Mouse (Mus musculus) adrenal gland, adult 2 months (tissue): ENCODE results near the gene Bicc1. TPM values are rescaled to one million over a fixed set of nuclear protein-coding genes. Genes with fewer than 3 reads are reported as not detected.

ENCODE experiments used
- DNase-seq: peaks from one replicate; pipeline ENCODE4 v3.0.0; 2021
- long read RNA-seq: library from polyadenylated mRNA; stranded (forward); transcript quantifications from one replicate; pipeline ENCODE4 v2.0.0, GENCODE M21; 2021
- polyA plus RNA-seq: library from polyadenylated mRNA; depleted of rRNA; stranded (reverse); fragments of >200 nt; gene quantifications from 2 replicates; pipeline ENCODE4 v1.2.3, GENCODE M21; 2012; rRNA removed
- total RNA-seq, 2 experiments: library from RNA; stranded (reverse); gene quantifications; 2 replicates each; pipeline ENCODE4 v1.2.3; 2021

Gene Bicc1
- total RNA-seq, result 10 to 100 TPM; 12.8 to 20.3 TPM
- 5.3 and 5.5 TPM in 2 replicates for polyA plus RNA-seq
- long read RNA-seq, full-length matches to known transcripts, result 9 of 13 reads
- long read RNA-seq, partial matches to known transcripts, result 3 of 13 reads
- long read RNA-seq, other reads (novel, unspliced or antisense), result 1 of 13 reads

DNA sequence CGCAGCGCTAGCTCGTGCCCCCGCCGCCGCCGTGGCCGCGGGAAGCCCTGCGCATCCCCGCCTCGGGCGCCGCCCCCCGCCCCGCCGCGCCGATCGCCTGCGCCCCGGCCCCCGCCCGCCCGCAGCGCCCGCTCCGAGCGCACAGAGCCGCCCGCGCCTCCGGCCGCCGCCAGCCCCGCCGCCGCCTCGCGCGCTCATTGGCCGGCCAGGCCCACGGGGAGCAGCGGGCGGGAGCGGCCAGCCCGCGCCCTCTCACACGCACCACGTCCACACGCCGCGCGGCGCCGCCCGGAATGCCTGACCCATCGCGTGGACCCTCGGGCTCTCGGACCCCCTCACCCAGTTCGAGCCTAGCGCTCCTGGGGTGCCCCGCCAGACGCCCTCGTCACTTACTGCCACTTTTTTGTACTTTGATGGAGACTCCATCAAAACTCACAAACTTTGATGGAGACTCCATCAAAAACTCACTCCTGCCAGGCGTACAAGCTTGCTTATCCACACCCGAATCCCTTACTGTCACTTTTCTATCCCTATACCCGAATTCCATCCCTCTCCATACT is at the start of gene Bicc1:
Bicc1 (minus strand) TSS at position 25 of the 560 bp plus-strand sequence.
- DNase-seq, result peak; percentile 75

DNA sequence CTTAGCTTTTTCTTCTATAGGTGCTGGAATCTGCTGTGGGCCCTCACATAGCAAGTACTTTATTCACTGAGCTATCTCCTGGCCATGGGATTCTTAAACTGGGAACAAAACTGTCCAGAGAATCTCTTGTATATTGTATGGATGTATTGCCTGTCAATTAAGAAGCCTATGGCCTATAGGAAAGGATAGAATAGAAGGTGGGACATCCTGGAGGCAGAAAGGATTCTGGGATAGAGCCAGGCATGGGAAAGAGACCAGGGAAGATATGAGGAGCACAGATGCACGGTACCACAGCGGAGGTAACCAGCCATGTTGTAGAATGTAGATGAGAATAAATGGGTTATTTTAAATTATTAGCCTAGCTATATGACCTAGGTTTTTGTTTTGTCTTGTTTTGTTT is 42.0 kb upstream of the Bicc1 start:
- DNase-seq, result no peak

DNA sequence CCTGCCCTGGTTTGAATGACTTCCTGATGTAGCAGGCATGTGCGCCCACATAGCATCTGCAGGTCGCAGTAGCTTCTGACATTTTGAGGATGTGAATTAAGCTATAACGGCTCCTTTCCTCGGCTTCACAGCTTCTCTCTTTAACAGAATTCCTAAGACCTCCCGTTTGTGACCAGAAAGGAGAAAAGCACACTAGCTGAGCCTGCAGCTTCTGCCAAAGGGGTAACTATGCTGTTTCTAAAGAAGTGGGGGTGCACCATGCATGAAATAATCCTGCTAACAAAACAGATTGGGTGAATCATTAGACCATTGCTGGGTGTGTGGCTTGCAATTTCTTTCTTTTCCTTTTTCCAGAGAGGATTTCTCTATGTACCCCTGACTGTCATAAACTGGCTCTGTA is 41.5 kb upstream of the Bicc1 start:
- no peak for DNase-seq

DNA sequence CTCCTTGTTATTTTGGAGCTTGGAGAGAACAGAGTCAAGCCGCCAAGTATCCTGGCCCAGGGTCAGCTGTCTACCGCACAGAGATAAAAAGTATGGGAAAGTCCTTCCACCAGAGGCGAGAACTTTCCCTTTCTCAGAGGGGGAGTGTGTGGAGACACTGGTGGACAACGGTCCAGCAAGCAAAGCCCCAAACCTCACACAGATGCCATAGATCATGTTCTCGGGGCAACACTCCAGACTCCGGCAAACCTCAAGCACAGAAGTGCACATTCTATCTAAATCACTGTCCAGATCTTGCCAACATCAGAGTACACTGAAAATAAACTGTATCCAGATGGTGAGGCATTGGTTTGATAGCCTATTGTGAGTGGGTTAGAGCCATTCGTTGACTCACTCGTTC is 39.2 kb upstream of the Bicc1 start:
- DNase-seq, result peak; percentile 14

DNA sequence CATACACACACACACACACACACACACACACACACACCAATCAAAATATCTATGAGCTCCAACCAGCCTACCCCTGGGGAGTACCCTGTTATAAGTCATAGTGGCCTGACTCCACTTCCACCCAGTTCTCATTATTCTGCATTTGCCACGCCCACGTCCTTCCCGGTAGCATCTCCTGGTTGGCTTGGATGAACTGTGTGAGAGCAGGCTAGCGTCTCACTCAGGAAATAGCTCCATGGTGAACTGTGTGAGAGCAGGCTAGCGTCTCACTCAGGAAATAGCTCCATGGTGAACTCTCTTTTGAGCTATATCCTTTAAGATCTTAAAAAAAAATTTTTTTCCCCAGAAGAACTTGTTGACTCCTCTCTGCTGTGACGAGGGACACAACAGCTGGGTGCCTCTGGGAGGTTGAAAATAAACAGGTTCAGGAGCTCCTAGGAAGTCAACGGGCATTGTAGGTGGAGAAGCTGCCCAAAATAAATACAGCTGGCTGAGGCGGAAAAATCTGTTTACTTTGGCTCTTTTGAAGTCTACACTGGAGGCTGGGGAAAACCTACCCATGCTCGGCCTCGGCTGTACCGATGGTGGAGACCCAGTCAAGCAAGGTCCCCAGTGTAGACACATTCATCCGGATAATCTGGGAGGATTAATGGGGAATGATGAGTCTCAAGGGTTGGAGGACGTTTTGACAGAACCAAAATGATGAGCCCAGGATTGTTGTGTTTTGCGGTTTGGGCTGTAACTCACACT is 37.7 kb upstream of the Bicc1 start:
- no peak for DNase-seq

DNA sequence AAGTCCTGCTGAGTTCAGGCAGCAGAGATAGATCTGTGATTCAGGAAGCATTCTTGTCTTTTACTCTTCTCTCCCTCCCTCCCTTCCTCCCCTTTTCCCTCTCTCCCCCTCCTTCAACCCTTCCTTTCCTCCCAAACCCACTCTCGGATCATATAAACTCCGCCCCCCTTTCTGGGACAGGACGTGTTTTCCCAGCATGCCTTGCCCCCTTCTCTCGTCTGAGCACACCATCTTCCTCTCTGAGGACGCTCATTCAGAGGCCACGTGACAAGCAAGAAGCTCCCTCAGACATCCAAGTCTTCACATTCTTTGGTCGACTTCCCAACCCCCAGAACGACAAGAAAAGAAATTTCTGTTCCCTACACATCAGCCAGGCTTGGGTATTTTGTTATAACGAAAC is 36.0 kb upstream of the Bicc1 start:
- no peak for DNase-seq

DNA sequence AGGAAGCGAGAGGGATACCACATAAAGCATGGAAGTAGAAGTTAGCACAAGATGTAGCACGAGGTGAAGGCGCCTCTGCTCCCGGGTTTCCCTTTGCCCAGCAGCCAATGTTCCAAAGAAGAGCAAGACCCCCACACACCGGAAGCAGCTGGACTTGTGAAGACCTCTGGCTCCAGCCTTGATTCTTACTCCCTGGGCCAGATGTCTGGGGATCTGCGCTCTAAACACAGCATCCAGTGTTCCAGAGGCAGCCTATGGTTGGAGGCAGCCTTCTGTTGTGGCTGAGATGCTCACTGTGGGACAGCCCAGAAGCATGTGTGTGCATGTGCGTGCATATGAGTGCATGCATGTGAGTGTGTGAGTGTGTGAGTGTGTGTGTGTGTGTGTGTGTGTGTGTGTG is 35.2 kb upstream of the Bicc1 start:
- no peak for DNase-seq

DNA sequence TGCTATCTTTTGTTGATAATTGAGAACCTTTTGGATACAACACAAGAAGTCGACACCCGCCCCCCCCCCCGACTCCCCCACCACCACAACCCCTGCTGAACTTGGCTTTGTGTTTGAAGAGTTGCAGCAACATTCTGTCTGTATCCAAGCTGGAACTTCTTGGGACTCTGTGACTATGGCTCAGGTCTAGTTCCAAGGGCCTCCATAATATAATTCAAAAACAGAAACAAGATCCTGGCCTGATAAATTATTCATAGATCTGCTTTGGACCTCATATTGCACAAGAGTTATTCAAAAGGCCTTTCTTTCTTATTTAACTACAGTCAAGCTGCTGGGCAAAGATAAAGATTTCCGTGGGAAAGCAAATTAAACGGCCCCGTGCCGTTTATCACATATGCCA is 33.8 kb upstream of the Bicc1 start:
- no peak for DNase-seq

DNA sequence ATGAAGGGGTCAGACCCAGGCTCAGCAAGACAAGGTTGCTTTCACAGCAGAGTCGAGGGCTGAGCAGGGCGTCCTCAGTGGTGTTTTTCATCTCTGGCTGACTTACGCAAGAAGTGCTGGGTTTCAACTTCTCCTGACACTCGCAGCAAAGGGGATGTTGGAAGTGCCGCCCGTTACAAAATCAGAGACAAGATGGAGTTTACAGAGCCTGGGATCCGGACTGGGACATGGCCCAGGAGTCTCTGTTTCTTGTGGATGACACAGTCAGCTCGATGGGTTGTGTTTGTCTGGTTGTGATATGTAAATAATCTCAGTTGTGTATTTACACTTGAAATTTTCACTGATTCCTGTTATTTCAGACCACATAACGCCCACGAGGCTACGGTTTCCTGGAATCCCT is 33.4 kb upstream of the Bicc1 start:
- DNase-seq, result peak; percentile 37

DNA sequence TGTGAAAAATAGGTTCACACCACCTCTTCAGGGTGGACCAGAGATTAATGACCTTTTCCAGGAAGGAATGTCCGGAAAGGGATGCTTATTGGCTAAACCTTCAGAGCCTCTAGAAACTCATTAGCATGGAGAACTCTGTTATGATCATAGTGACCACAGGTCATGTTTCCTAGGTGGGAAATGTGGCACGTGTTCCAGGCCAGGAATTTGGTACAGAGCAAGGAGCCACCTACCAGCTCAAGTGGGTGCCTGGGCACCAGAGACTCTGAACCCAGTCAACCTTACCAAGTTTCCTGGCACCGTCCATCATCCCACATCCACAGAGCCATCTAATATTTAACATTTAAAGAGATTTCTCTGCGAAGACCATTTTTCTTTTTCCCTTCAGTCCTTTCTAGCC is 29.2 kb upstream of the Bicc1 start:
- DNase-seq, result no peak

DNA sequence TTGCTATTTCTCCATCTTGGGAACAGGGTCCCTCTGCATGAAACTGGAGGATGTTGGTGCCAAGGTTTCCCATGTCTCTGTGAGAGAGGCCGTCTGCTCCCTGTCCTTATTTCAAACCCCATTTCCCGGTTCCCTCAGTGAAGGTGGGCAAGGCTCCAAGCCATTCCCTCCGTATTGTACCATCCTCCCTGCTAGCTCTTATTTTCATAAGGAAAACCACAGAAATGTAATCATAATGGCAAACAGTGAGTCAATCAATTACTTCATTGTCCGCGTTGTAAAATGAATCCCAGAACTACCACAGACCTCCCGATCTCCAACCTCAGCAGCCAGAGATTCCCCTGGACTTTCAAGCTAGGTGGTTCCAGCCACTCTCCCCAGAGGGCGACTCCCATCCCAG is 25.6 kb upstream of the Bicc1 start:
- DNase-seq, result no peak

DNA sequence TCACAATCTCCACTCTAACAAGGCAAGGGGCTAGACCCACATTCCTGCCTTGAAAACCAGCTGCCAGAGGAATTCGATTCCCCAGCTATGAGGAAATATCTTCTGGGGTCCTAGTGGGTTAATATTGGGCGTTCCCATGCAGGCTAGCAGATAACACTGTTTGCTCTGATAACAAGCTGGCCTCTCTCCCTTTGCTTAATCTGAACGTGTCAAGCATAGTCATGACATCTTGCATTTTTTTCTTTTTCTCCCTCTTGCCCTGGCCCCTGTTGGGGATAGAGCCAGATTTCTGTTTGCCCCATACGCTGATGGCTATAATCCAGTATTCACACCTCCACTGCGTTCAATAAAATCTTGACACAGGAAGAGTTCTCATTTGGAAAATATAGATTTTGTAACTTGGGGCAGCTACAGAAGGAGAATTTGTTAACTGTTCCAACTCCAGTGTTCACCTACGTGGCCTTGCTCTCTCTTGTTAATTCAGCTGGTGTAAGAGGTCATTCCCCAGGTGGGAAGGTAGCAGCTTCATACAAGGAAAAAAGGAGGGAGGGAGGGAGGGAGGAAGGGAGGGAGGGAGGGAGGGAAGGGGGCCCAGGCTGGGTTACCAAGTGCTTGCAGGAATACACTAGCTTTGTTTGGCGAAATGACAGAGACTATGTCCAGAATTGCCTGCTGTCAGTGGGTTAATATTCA is 24.0 kb upstream of the Bicc1 start:
- no peak for DNase-seq

DNA sequence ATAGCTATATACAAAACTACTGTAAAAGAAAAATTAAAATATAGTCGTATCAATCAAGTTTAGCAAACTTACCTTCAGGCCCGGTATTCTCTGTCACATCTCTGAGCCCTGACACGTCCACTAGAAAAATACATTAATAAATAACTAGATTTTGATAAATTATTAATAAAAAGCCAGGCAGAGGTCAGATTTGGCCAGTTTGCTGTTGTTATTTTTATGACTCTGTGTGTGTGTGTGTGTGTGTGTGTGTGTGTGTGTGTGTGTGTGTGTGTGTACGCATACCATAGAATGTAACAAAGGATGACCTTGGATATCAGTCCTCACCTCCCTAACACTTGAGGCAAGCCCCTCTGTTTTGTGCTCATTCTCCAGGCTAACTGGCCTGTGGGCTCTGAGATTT is 22.4 kb upstream of the Bicc1 start:
- DNase-seq, result no peak

DNA sequence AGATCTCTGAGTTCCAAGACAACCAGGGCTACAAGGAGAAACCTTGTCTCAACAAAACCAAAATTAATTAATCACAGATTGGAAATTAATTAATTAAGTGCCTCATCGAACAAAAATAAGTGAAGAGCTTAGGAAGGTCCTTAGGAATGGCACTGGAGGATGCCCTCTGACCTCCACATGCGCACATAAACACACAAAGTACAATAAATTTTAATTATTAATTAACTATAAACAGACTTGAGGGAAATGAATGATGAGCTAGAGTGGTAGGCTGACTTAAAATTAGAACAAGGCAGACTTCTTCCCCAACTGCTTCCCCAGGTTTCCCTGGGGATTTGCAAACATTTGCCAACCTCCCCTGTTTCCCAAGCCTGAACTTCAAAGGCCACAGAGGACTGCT is 21.6 kb upstream of the Bicc1 start:
- no peak for DNase-seq

DNA sequence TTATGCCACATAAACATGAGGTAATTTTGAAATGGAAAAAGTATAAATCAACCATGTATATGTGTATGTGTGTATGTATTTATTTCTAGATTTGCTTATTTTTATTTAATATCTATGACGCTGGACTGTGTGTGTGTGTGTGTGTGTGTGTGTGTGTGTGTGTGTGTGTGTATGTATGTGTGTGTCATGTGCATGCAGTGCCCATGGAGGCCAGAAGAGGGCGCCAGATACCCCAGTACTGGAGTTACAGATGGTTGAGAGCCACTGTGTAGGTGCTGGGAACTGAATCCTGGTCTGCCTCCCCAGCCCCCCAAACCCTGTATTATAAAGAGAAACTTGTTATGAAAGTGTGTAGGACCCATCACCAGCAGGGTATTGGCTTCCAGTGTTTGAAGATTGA is 20.6 kb upstream of the Bicc1 start:
- DNase-seq, result no peak

DNA sequence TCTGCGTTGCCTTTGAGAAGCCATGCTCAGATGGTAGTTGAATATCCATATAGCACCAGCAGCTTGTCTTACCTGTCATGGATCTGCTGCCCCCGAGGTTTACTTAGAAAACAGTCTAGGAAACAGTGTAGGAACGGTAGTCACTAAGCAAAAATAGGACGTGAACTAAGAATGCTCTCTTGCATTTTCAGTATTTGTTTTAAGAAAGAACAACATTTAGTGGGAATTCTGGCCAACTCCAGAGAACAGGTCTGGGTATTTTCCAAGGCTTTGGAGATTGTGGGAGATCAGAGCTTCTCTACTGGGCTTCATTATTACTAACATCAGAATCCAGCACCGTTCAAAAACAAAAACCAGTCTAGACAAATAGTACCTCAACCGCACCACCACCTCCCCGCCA is 17.7 kb upstream of the Bicc1 start:
- DNase-seq, result no peak

DNA sequence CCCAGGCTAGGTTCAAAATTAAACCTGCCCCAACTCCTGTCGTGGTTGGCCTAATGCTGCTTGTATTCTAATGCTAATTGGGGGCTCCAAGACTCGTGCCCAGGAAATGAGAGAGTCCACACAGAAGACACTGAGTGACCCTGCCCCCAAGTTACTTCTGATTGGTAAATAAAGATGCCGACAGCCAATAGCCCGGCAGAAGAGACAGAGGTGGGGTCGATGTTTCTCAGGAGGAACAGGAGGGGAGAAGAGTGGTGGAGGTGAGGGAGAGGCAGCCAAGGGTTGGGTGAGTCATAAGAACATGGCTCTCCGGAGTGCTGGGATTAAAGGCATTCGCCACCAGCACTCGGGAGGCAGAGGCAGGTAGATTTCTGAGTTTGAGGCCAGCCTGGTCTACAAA is 16.8 kb upstream of the Bicc1 start:
- DNase-seq, result no peak

DNA sequence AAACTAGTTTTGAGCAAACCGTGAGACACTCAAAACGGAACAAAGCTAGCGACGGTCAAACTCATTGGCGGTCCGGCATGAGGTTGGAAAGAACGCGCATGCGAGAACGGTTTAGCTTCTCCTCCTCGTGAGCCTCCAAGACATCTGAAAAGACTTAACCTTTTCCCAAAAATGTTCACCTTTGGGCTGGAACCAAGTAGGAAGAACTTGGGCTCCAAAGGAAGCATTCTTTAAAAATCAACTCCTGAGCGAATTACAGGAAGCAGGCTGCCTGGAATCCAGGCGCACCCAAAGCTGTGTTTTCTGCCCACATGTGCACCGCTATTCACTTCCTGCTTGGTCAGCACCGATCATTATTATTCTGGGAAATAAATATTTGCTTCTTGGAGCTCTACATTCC is 15.8 kb upstream of the Bicc1 start:
- DNase-seq, result no peak

DNA sequence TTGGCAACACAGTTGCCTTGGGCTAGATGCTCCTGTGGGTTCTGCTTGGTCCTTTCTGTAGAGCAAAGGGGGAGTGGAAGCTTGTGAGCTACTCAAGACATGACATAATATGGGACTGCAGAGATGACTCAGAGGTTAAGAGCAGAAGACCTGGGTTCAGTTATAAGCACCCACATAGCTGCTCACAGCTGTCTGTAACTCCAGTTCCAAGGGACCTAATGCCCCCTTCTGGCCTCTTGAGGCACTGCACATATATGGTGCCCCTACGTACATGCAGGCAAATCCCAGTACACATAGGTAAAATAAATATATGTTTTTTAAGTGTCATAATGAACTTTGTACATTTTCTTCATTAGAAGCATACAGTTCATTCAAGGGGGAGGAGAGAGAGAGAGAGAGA is 11.9 kb upstream of the Bicc1 start:
- no peak for DNase-seq

DNA sequence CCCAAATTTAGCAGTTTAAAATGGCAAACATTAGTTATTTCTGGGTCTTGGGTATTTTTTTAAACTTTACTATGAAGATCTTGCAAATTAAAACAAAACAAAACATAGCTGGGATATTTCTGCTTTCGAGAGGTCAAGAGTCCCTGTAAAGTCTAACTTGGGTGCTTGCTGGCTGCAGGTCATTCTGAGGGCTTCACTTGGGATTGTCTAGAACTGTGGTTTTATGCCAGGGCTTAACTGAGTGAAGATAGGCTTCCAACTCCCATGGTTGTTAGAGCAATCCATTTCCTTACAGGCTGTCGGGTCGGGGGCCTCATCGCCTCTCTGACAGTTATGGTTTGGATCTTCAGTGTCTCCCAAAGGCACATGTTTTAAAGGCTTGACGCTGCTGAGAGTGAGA is 11.3 kb upstream of the Bicc1 start:
- no peak for DNase-seq

DNA sequence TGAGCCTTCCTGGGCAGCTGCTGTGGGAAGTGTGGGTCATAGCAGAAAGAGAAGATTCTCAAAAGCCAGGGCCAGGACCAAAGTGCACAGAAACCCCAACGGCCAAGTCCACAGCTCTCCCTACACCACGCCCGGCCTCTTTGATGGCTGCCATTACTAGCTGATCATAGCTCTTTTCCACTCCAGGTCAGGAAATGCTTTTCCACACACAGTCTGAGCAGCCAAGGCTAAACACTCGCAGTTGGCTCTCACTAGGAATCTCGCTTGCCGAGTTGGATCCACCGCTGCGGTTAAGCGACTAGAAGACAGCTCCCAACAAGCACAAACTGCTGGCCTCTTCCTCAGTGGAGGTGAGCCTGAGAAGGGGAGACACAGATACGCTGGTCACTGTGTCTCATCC is 10.3 kb upstream of the Bicc1 start:
- DNase-seq, result no peak

DNA sequence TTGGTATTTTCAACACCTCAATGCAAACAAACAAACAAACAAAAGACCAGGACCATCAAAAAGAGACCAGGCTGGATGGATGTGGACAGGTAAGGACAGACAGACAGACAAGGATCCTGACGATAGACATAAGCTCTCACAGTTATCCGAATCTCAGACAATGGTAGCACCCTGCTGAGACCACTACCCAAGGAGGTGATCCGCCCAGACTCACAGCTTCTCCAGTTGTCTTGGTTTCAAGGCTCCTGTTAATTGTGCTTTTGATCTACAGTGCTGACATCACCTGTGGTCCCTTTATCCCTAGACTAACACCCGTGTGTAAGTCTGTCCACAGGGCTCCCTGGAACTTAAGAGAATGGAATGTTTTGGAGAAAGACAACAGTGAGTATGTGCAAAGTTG is 9.7 kb upstream of the Bicc1 start:
- DNase-seq, result no peak

DNA sequence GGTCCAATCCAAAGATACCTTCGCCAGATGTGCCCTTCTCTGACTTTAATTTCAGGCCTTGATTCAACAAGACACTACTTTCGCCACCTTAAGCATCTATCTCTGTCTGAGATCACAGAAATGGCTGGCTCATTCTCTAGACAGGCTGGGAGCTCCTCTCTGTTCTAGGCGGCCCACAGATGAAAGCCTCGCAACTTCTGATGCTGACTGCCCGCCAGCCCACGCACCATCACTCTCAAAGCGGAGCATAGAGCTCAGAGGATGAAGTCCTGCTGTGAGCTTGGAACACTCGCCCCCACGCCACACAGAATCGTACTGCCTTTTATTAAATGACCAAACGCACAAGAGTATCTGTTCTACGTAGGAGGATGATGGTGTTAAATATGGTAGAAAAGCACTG is 949 bp upstream of the Bicc1 start:
- no peak for DNase-seq
